Mouse (Mus musculus) E14TG2a.4 (cell line): ENCODE measurements at regions not wholly inside any gene's neighbourhood (a gene's known extent, or its start where the extent isn't known, plus 50 kb on each side); places are given as distances from the start of the nearest gene placed in this dataset.

Experiments used
- H3K27me3 ChIP-seq: 2 replicates; pipeline ENCODE4 v1.6.1; 2014; ENCODE audit warnings: low read length, control low read depth; ENCODE audit not compliant: insufficient read depth
- H3K36me3 ChIP-seq: 2 replicates; pipeline ENCODE4 v1.6.1; 2014; ENCODE audit warnings: low read length, control low read depth; ENCODE audit not compliant: insufficient read depth
- H3K4me1 ChIP-seq: replicated peaks from 2 replicates; pipeline ENCODE4 v1.6.1; 2014; ENCODE audit warnings: low read depth, low read length, control low read depth
- H3K4me3 ChIP-seq: replicated peaks from 2 replicates; pipeline ENCODE4 v1.5.1; 2014; ENCODE audit warnings: mild to moderate bottlenecking, low read length
- H3K9me3 ChIP-seq: 2 replicates; pipeline ENCODE4 v1.6.1; 2014; ENCODE audit warnings: low read length, control low read depth
- CTCF ChIP-seq: conservative IDR thresholded peaks from 2 replicates; pipeline ENCODE4 v1.5.1; 2014; ENCODE audit warnings: low read length
- NANOG ChIP-seq: IDR thresholded peaks from 2 replicates; pipeline ENCODE4 v1.6.1; 2014; ENCODE audit warnings: borderline replicate concordance, low read length, mixed read lengths
- POU5F1 ChIP-seq: IDR thresholded peaks from 2 replicates; pipeline ENCODE4 v1.6.1; 2014; ENCODE audit warnings: low read length, borderline replicate concordance

GRCm38 (mm10) chr6:31650791-31651476 is 87.2 kb upstream of the Podxl start:
- no peaks in the 10 kb centered on the region for H3K36me3 ChIP-seq
- H3K4me3 ChIP-seq = no peak overlapping the region
- no peaks in the 10 kb centered on the region for H3K4me1 ChIP-seq
- H3K27me3 ChIP-seq = peaks cover 13% of the 10 kb centered on the region
- TF ChIP-seq POU5F1 (no peak), NANOG (no peak), CTCF (no peak)
- H3K9me3 ChIP-seq = no peaks in the 10 kb centered on the region

- H3K9me3 ChIP-seq = peaks cover 27% of the 10 kb centered on the region
Observed at GRCm38 (mm10) chr6:31645261-31645660, 81.5 kb upstream of the Podxl start.

GRCm38 (mm10) chr6:31644504-31644903 is 80.7 kb upstream of the Podxl start:
- Histone ChIP-seq H3K27me3 (no peaks in the 10 kb centered on the region), H3K9me3 (peaks cover 27% of the 10 kb centered on the region), H3K4me3 (no peak overlapping the region), H3K4me1 (peaks cover 39% of the 10 kb centered on the region), H3K36me3 (no peaks in the 10 kb centered on the region)
- TF ChIP-seq POU5F1 (no peak), CTCF (no peak), NANOG (no peak)

More at GRCm38 (mm10) chr6:31645261-31645660, 81.5 kb upstream of the Podxl start:
- Histone ChIP-seq H3K36me3 (no peaks in the 10 kb centered on the region), H3K4me3 (no peak overlapping the region), H3K4me1 (peaks cover 32% of the 10 kb centered on the region), H3K27me3 (no peaks in the 10 kb centered on the region)
- TF ChIP-seq POU5F1 (no peak), NANOG (no peak), CTCF (no peak)

- peaks cover 59% of the 10 kb centered on the region for H3K4me1 ChIP-seq
- H3K4me3 ChIP-seq = peak overlapping the region; percentile 48
- TF ChIP-seq CTCF = no peak
- H3K27me3 ChIP-seq = no peaks in the 10 kb centered on the region
- peaks cover 27% of the 10 kb centered on the region for H3K9me3 ChIP-seq
- no peaks in the 10 kb centered on the region for H3K36me3 ChIP-seq
Observed at GRCm38 (mm10) chr6:31642451-31642942, 78.7 kb upstream of the Podxl start.

GRCm38 (mm10) chr6:31640745-31641144 is 77.0 kb upstream of the Podxl start:
- no peak for TF ChIP-seq NANOG
- no peak for TF ChIP-seq POU5F1
- TF ChIP-seq CTCF = no peak
- Histone ChIP-seq H3K9me3 (peaks cover 27% of the 10 kb centered on the region), H3K36me3 (no peaks in the 10 kb centered on the region), H3K4me3 (no peak overlapping the region), H3K27me3 (peaks cover 10% of the 10 kb centered on the region), H3K4me1 (peaks cover 72% of the 10 kb centered on the region)

- Histone ChIP-seq H3K9me3 (peaks cover 14% of the 10 kb centered on the region), H3K36me3 (no peaks in the 10 kb centered on the region), H3K27me3 (peaks cover 13% of the 10 kb centered on the region), H3K4me3 (no peak overlapping the region), H3K4me1 (peaks cover 70% of the 10 kb centered on the region)
- TF ChIP-seq POU5F1 (no peak), CTCF (peak; percentile 52)
Observed at GRCm38 (mm10) chr6:31639460-31639859, 75.7 kb upstream of the Podxl start.

GRCm38 (mm10) chr6:31638434-31639220 is 74.8 kb upstream of the Podxl start:
- Histone ChIP-seq H3K4me3 (peak overlapping the region; percentile 68), H3K4me1 (peaks cover 70% of the 10 kb centered on the region), H3K9me3 (peaks cover 7% of the 10 kb centered on the region), H3K36me3 (no peaks in the 10 kb centered on the region), H3K27me3 (peaks cover 13% of the 10 kb centered on the region)
- TF ChIP-seq NANOG = no peak
- TF ChIP-seq CTCF = no peak

GRCm38 (mm10) chr6:31637371-31638052 is 73.7 kb upstream of the Podxl start:
- H3K4me1 ChIP-seq = peaks cover 63% of the 10 kb centered on the region
- H3K27me3 ChIP-seq = peaks cover 23% of the 10 kb centered on the region
- H3K4me3 ChIP-seq = peak overlapping the region; percentile 68
- H3K36me3 ChIP-seq = no peaks in the 10 kb centered on the region
- H3K9me3 ChIP-seq = no peaks in the 10 kb centered on the region
- TF ChIP-seq NANOG (no peak), CTCF (peak; percentile 24; the same call in 1 of the 2 replicates), POU5F1 (no peak)
